Mouse (Mus musculus) lung, postnatal 10 days (tissue): ENCODE data around the gene Atp8b5.
A peak's percentile ranks its signal among the peaks of the same experiment; 100 is the strongest.

ENCODE experiments used
- DNase-seq: peaks from one replicate; pipeline ENCODE4 v3.0.0; 2021

The Atp8b5 gene

DNA sequence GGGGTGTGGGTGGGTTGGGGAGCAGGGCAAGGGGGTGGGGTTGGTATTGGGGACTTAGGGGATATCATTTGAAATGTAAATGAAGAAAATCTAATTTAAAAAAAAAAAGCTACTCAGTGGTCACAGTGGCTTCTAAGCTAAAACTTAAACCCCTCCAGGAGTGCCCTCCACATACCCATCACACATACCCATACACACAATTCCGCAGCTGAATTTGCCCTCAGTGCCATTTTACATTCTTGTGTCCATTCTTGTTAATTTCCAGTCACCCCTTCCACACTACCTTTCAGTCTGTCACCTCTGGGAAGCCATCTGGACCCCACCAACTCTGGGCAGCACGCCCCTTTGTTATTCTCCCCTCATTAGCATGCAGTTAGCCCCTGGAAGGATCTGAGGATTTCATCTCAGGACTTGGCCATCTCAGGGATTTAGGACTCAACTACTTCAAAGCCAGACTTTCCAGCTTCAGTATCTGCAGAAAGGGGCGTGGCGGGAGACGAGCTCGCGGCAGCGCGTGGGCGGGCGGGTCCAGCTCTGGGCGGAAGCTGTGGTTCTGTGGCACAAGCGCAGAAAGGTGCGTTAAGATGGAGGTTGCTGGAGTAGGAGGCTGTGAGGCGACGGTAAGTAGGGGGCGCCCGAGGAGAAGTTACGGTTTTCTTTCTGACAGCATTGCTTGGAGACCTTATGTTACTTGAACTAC is at the start of gene Atp8b5:
Gene Atp8b5 (plus strand): TSS at position 537 of the 700 bp plus-strand sequence.
- DNase-seq = peak; percentile 90

DNA sequence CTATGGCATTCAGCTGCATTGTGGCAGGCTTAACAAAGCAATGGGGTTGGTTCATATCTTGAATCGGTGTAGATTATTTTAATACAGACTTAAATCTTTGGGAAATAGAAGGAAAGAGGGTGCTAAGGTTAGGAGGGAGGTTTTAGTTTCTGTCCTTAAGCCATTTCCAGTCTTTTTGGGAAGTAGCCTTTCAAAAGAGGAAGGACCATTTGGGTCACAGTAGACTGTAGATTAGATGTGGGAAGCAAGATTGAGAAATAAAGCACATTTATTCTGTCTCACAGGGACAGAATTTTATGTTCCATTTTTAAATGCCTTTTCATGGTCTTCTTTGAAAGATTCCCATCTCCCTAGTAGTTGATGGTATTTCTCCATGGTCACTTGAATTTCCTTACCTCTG is 49.0 kb upstream of the Atp8b5 start:
- no peak for DNase-seq

DNA sequence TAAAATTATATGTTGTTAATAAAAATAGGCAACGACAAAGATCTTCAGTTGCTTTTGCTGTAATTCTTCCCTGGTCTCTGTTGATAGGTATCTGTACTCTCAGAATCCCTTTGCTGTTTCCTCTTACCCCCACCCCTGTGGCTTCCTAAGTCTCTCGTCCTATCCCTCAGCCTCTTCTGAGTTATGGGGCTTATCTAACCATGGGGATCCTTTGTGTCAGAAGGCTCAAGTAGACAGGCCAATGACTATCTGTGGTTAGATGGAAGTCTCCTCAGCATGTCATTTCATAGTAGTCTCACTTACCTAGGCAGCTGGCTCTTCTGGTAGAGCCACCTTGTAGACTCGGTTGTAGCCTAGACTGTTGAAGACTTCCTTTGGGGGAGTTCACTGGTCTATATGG is 35.1 kb upstream of the Atp8b5 start:
- no peak for DNase-seq

DNA sequence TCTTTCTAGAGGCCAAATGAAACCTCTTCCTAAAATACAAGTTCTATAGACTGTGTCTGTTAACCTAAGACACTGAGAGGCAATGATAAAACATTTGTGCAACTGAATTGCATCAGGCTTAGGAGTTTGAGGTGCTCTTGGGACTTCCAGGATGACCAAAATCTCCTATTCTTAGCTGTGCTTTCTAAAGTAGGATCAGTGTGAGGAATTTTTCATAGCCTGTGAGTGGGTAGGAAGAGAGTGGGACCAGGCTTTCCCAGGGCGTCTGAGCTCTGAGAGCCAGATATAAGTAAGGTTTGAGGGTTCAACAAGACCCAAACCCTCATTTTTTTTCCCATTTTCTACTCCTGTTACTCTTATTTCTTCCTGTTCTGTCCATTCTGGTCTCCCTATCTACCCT is 34.0 kb upstream of the Atp8b5 start:
- DNase-seq = no peak

DNA sequence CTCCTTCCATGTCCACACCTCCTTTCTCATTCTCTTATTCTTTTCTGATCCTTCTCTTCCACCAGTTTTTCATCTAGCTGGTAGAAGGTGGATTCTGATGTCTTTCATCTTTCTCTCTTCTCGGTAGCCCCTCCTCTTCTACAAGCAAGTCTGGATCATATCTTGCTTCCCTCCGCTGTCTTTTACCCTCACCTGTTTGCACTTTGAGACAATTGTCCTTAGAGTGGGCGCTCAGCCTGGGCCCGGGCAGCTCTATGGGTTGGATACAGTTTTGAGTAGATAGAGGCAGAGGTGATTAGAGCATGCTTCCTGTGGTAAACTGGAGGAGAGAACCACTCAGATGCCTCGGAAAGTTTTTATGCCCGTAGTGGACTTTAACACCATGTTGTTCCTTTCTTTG is 33.5 kb upstream of the Atp8b5 start:
- DNase-seq = no peak

DNA sequence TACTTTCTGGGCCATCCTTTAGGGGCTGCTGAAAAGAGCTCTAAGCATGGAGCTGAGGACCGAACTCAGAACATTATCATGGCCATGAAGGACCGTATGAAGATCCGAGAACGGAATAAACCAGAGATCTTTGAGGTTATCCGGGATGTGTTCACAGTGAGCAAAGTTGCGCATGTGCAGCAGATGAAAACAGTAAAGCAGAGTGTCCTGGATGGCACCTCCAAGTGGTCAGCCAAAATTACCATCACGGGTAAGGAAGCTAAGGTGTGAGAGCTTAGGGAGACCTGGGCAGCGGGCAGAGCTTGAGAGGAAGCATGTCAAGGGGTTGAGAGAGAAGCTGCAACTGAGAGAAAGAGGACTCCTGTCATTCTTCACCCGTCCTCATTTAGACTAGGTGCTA is 30.1 kb upstream of the Atp8b5 start:
- DNase-seq = no peak

DNA sequence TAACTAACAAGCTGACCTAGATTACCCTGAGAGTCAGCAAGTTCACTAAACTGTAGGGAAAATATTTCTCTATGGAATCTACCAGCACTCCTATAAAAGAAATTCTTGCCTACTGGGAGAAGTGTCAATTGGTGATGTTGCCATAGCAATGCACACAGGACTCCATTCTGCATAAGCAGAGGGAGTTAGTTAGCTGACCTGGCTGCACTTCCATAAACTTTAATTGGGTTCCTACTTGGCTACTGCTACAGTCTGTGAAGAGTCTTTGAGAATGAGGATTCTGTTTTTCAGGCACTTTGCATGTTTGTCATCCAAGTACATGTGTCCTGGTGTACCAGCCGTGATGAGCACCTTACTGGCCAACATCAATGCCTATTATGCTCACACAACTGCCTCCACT is 26.2 kb upstream of the Atp8b5 start:
- no peak for DNase-seq

DNA sequence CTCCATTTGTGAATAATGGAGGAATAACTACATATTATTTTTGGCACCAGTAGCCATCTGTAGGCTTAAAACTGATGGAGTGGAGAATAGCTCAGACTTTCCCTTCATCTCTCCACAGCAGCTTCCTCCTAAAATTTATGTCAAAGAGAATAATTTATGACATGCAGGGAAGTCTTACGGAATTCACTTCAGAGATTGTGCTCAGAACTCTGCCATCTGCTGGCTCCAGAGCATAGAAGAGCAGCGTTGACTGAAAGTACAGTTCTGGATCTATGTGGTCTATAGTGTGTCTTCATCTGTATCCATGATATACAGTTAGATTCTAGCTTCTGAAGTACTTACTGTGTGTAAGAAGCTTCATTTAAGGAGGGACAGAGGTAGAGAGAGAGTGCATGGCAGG is 22.9 kb upstream of the Atp8b5 start:
- DNase-seq = peak; percentile 11

DNA sequence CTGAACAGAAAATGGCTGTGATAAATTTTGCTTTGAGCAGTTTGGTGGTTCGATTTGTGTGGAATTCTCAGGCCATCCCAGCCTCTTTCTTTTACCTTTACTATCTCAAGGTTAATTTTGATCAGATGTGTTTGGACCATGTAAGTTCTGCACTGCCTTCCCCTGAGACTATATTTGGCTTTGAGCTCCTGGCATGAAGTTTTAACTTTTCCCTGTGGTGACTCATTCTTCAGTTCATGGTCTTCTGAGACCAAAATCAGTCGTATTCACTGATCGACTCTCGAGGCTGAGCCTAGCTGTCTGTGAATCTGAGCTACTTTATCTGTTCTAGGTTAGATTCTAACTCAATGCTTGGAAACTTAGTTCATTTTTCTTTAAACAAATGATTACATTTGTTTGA is 21.2 kb upstream of the Atp8b5 start:
- no peak for DNase-seq

DNA sequence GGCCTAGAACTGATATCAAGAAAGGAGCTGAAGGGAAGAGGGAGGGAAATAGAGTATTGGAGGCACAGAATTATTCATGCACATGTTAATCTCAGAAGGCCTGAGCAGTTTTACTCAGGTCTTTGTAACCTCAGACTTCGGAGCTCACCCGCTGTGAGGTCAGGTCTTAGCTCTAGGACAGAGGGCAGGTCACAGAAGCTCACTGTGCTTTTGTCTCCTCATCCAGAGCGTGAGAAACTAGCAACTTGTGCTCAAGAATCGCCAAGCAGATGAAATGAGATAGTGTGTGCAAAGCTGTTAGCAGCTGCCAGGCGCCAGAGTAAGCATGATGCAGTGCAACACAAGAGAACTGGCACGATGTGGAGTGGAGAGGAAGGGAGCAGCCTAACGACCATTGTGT is 18.9 kb upstream of the Atp8b5 start:
- DNase-seq = no peak

DNA sequence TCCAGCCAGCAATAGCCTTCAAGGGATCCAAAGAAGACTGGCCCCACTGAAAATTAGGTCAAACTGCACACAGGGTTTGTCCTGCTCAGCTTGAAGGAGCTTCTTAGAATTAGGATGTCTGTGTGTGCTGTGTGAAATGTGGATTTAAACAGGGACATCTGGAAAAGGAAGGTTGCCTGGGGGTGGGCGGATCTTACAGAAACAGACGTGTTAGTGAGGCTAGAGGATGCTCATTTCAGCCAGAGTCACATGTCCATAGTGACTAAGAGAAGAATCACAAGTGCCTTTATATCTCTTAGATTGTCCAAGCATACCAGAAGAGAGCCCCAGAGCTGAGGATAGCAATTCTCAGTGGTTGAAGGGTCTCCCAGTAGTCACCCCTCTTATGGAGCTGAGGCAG is 18.1 kb upstream of the Atp8b5 start:
- DNase-seq = no peak

DNA sequence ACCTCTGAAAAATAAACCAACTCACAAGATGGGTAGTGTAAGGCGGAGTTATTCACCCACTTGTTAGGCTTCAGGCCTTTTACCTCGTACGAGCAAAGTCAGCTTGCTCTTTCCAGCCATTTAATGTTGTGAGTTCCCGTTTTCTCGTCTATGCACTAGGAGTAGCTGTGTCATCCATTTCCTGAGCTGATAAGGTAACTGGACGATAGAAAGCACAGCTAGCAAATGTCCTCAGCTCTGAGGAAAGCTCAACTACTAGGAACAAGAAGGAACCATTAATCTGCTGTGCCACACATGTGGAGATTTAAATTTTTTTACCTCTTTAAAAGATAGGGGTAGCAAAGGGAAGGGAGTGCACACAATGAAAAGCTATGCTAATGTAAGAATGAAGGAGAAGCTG is 15.7 kb upstream of the Atp8b5 start:
- DNase-seq = no peak

DNA sequence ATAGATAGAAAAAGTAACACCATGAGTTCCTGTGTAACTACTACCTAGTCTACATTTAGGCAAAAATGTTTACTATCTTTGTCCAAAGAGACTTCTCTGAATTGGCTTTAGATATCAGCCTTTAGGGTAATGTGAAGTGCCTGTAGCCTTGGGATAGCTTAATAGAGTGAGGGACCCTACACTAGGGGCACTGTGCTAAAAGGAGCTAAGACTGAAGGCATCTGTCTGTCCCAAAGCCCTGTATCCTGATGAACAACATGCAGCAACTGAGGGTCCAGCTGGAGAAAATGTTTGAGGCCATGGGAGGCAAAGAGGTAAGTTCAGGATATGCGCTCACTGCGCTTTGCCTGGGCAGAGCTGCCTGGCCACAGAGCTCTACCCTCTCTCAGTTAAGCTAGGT is 9.9 kb upstream of the Atp8b5 start:
- no peak for DNase-seq

DNA sequence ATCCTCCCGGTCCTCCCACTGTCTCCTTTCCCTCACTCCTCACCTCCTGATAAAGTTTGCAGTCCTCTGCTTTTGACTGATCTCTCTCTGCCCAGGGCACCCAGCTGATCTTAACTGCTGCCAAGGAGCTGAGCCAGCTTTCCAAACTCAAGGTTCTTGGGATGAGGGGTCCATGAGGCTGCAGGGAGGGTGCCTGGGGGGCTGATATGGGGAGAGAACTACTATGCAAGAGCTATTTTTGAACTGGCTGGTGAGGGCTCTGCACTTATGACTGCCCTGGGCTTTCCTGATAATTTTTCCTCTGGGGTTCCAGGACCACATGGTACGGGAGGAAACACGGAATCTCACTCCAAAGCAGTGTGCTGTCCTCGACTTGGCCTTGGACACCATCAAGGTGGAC is 8.4 kb upstream of the Atp8b5 start:
- no peak for DNase-seq

DNA sequence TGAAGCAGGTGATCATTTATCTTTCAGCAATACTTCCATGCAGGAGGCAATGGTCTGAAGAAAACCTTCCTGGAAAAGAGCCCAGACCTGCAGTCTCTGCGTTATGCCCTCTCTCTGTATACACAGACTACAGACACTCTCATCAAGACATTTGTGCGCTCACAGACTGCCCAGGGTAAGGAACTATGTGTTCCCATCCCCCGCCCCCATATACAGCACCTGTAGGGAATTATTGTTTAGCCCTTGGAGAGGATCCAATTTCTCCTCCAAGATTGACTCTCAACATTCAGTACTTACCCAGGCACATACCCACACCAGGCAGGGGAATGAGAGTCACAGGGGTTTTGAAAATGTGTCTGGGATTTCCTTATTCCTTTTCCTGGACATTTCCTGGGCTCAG is 7.5 kb upstream of the Atp8b5 start:
- no peak for DNase-seq

DNA sequence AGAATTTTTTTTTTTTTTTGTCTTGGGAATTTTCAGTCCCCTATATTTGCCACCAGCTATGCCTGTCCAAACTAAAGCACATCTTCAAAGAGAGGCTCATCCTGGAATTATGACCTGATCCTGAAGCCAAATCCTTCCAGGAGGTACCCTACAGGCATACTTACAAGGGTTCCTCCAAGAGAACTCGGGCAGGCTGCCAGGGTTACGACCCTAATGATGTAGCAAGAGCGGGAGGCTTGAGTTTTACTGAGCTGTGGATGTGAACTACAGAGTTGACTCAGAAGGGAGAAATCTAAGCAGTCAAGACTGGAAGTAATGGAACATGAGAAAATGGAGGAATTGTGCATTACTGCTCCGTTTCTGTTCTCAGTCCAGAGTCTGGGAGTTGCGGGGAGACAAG is 6.9 kb upstream of the Atp8b5 start:
- peak; percentile 34 for DNase-seq

DNA sequence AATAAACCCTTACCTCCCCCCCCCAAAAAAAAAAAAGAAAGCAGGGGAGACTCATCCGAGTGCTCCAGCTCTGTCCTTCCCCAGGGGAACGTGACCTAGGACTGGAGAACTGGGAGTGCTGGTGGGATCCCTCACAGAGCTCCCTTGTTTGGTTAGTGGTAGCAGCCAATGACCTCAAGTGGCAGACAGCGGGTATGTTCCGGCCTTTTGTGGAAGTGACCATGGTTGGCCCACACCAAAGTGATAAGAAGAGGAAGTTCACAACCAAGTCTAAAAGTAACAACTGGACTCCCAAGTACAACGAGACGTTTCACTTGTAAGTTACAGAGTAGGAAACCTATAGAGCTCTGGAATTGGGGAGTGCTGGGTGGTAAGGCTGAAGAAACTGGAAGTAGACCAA is 4.1 kb upstream of the Atp8b5 start:
- no peak for DNase-seq

DNA sequence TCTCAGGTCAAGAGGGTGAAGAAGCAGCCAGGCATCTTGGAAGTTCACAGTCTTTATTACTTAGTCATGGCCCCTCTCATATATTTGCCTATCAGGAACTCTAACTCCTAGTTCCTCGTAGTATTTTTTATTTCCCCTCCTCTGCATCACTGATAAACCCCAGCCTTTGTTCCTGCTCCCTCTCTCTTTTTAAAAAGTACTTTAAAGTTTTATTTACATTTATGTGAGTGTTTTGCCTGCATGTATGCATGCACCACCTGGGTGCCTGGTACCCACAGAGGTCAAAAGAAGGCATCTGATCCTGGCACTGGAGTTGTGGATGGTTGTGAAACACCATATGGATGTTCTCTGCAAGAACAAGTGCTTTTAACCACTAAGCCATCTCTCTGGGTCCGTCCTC is 813 bp upstream of the Atp8b5 start:
- no peak for DNase-seq

DNA sequence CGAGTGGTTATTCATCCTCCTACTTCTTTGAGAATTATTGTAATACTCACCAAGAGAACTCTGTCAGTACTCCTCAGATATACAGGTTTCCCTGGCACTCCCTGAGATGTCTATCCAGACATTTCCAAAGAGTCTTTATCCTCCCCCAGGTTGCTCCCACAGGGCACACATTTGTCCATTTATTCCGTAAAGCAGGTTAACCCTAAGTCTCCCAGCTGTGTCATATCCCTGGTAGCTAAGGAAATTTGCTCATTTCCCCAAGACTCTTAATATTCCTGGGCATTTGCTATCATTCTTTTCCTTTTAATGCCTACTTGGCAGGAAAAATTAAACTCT is 332 bp downstream of the Atp8b5 start:
- DNase-seq = no peak

DNA sequence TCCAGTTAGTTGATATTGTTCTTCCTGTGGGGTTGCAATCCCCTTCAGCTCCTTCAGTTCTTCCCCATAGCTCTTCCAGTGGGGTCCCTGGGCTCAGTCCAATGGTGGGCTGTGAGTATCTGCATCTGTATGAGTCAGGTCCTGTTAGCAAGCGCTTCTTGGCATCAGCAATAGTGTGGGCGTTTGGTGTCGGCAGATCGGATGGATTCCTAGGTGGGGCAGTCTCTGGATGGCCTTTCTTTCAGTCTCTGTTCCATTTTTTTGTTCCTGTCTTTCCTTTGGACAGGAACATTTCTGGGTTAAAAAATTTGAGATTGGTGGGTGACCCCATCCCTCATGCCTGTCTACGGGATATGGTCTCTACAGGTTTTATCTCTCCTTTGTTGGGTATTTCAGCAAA is 18.5 kb downstream of the Atp8b5 start:
- no peak for DNase-seq

DNA sequence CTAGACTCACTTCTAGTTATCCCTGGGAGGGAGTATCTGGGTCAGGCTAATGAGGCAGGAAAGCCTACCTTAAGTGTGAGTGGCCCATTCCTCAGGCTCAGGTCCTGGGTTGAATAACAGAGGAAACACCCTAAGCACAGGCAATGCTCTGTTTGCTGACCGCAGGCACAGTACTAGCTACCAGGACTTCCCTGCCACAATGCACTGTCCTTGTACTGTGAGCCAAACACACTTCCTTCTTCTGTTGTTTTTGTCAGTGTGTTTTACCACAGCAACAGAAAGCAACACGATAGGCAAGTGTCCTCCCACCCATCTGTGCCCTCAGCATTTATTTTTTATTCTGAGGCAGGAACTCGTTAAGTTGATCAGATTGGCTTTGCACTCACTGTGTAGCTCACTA is 20.3 kb downstream of the Atp8b5 start:
- DNase-seq = no peak

DNA sequence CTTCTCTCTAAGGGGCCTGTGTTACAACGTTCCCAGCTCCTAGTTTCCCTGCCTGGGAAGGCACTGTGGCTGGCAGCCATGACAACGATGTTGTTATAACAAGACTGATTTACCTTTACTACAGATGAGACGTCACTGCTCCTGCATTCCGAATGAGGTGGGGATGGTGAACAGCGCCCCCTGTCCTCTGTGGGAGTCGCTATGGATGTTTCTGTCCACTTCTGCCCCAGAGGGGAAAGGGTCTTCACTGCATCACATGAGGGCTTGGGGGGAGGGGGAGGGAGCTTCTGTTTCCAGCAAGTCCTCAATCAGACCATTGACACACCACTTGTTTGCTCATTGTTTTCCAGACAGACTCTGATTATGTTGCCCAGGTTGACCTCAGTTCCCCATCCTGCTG is 27.0 kb downstream of the Atp8b5 start:
- peak; percentile 4 for DNase-seq

DNA sequence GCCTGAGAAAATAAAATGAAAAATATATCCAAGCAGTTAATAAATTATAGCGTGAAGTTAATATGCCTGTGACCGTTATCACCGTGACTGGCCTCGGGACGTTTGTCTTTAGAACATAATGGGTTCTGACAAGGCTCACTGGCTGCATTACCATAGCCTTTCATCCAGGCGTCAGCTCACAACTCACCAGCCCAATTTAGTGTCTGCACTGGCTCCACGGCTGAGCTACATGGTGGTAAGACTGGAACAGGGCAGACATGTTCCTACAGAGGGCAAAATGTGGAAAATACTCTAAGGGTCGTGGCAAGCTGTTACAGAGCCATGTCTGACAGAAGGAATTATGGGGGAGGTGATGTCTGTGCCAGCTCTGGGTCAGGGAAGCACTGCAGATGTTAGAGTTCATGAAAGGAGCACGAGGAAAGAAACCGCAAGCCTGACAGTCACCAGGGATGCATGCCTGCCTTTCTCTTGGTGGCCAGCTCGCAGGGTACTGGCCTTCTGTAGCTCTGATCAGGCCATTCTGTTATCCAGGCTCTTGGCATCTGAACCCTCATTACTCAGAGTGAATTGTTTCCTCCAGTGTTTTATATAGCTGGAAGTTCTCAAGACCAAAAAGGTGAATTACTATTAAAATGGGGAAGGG is 42.9 kb downstream of the Atp8b5 start:
- no peak for DNase-seq

DNA sequence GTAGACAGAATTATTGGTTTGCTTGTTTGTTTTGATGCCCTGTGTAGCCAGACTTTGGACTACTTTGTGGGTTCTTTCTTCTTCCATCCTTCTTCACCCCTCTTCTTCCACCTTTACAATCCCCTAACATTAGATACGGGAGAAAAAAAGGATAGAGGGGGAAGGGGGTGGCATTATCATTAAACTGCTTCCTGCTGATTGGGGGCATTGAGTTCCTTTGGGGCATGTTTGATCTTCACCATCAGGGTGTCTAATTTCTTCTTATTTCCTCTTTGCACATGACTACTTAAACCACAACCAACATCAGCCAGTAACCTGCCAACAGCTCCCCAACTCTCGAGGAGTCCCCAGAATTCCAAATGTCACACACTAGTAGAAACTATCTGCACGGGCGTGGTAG is 54.6 kb downstream of the Atp8b5 start:
- DNase-seq = no peak

DNA sequence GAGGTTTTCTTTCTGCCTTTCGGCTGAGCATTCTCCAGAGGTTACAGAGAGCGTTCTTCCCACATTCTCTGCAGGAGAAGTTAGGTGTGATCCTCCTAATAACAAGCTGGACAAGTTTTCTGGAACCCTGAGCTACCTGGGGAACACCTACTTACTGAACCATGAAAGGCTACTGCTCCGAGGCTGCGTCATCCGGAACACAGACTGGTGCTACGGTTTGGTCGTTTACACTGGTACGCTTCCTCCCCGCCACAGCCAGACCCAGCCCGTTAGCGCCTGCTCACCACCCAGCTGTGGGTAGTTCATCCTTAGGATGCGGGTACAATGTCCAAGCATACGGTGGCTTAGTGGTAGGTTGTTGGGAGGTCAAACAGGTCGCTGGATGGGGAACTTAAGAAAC is 55.4 kb downstream of the Atp8b5 start:
- DNase-seq = no peak
